Mouse (Mus musculus): ENCODE measurements around the gene Vmn2r109. TPM values are rescaled to one million over a fixed set of nuclear protein-coding genes. Genes with fewer than 3 reads are reported as not detected.

Gene Vmn2r109
- polyA plus RNA-seq (2012; rRNA removed) = not detected in 2 replicates

GRCm38 (mm10) chr17:20564656-20565055 is at the start of gene Vmn2r109:
Gene Vmn2r109, minus strand, starts transcription at chr17:20564756.

GRCm38 (mm10) chr17:20596323-20596722 is 31.8 kb upstream of the Vmn2r109 start, which contains the start of gene Vmn2r110:
Gene Vmn2r110, minus strand, starts transcription at chr17:20596423.

GRCm38 (mm10) chr17:20497858-20498257 is 66.7 kb downstream of the Vmn2r109 start, which contains the start of gene Vmn1r225:
Gene Vmn1r225, plus strand, starts transcription at chr17:20498158.

Other genes starting within 250 kb of the Vmn2r109 start
- gene Vmn2r107, start 219.5 kb downstream of the Vmn2r109 start, polyA plus RNA-seq (2012; rRNA removed) = not detected in 2 replicates
- not detected in 2 replicates for gene Vmn1r224, start 150.6 kb downstream of the Vmn2r109 start, polyA plus RNA-seq (2012; rRNA removed)
- not detected in 2 replicates for gene Vmn2r108, start 83.4 kb downstream of the Vmn2r109 start, polyA plus RNA-seq (2012; rRNA removed)
- not detected in 2 replicates for gene Vmn1r225, start 66.6 kb downstream of the Vmn2r109 start, polyA plus RNA-seq (2012; rRNA removed)
- not detected in 2 replicates for gene Vmn2r110, start 31.7 kb upstream of the Vmn2r109 start, polyA plus RNA-seq (2012; rRNA removed)
- gene Fpr-rs3, start 60.1 kb upstream of the Vmn2r109 start, polyA plus RNA-seq (2012; rRNA removed) = not detected in 2 replicates
- not detected in 2 replicates for gene Vmn1r226, start 118.1 kb upstream of the Vmn2r109 start, polyA plus RNA-seq (2012; rRNA removed)
- not detected in 2 replicates for gene Vmn1r227, start 165.1 kb upstream of the Vmn2r109 start, polyA plus RNA-seq (2012; rRNA removed)
- gene Vmn1r228, start 221.4 kb upstream of the Vmn2r109 start, polyA plus RNA-seq (2012; rRNA removed) = not detected in 2 replicates
- not detected in 2 replicates for gene Vmn1r229, start 246.8 kb upstream of the Vmn2r109 start, polyA plus RNA-seq (2012; rRNA removed)